In genomic region chr8:106597067-106597466, GRCm38 (mm10) we compare ENCODE assay signal across 26 mouse cellular contexts. TPM values are rescaled to one million over a fixed set of nuclear protein-coding genes. Genes with fewer than 3 reads are reported as not detected.
DNase-seq lines count a peak whose midpoint lies in the region; ATAC-seq lines count a peak whose summit lies in the region.
"Had no signal": no experiment of that assay in that cellular context is flagged by ENCODE, and none has a peak within 500 bp of the region (broad histone marks: within the 10 kb centered on the region; RNA-seq: fewer than 3 reads in every experiment).

No protein-coding gene starts in this region.

- H3K9ac ChIP-seq in intestine, embryonic 16.5 days (ENCODE audit: low read depth, low read length): no peak overlapping the region
- no peak overlapping the region for H3K9ac ChIP-seq in intestine, embryonic 15.5 days
- no peak overlapping the region for H3K9ac ChIP-seq in liver, embryonic 12.5 days
- no peak overlapping the region for H3K9ac ChIP-seq in liver, embryonic 16.5 days (ENCODE audit: low read depth, low read length)
- H3K9ac ChIP-seq in midbrain, embryonic 15.5 days: no peak overlapping the region
- no peak overlapping the region for H3K9ac ChIP-seq in heart, embryonic 12.5 days
- H3K9ac ChIP-seq: embryonic facial prominence, embryonic 13.5 days; forebrain, embryonic 12.5 days; forebrain, embryonic 15.5 days; heart, embryonic 13.5 days; hindbrain, embryonic 12.5 days had no signal

- H3K4me2 ChIP-seq in intestine, embryonic 16.5 days (ENCODE audit: low read depth, low read length): no peak overlapping the region
- H3K4me2 ChIP-seq in intestine, embryonic 15.5 days (replicated peaks): no peak overlapping the region
- no peak overlapping the region for H3K4me2 ChIP-seq in liver, embryonic 12.5 days
- H3K4me2 ChIP-seq in liver, embryonic 16.5 days (ENCODE audit: low read depth, low read length): no peak overlapping the region
- no peak overlapping the region for H3K4me2 ChIP-seq in midbrain, embryonic 15.5 days
- H3K4me2 ChIP-seq in heart, embryonic 12.5 days: no peak overlapping the region
- H3K4me2 ChIP-seq: embryonic facial prominence, embryonic 13.5 days; forebrain, embryonic 12.5 days; forebrain, embryonic 15.5 days; heart, embryonic 13.5 days; hindbrain, embryonic 12.5 days had no signal

- no peaks in the 10 kb centered on the region for H3K36me3 ChIP-seq in intestine, embryonic 16.5 days (ENCODE audit: control insufficient read depth, insufficient read depth, low read length)
- no peaks in the 10 kb centered on the region for H3K36me3 ChIP-seq in intestine, embryonic 15.5 days
- no peaks in the 10 kb centered on the region for H3K36me3 ChIP-seq in liver, embryonic 12.5 days
- H3K36me3 ChIP-seq in liver, embryonic 16.5 days (ENCODE audit: control insufficient read depth, insufficient read depth): no peaks in the 10 kb centered on the region
- no peaks in the 10 kb centered on the region for H3K36me3 ChIP-seq in midbrain, embryonic 15.5 days (replicated peaks)
- H3K36me3 ChIP-seq in heart, embryonic 12.5 days: no peaks in the 10 kb centered on the region
- H3K36me3 ChIP-seq: embryonic facial prominence, embryonic 10.5 days; embryonic facial prominence, embryonic 13.5 days; forebrain, embryonic 12.5 days; forebrain, embryonic 15.5 days; heart, embryonic 13.5 days; hindbrain, embryonic 12.5 days had no signal

- DNase-seq in kidney, postnatal 14 days: no peak
- DNase-seq: adrenal gland, adult 8-10 months; adrenal gland, postnatal 25 days; cerebellum, adult 11-12 months; cerebellum, adult 8-10 months; cerebellum, postnatal 10 days; cerebellum, postnatal 36 days; embryo, embryonic 11 days; gastrocnemius, postnatal 25 days; heart, adult 18-20 months; heart, postnatal 14 days; heart, postnatal 4 days had no signal

- ATAC-seq in intestine, embryonic 16.5 days: no peak
- no peak for ATAC-seq in intestine, embryonic 15.5 days
- ATAC-seq in liver, embryonic 12.5 days: no peak
- peak; percentile 65; the same call in 1 of the 2 replicates for ATAC-seq in liver, embryonic 16.5 days (ENCODE audit: low read depth)
- no peak for ATAC-seq in midbrain, embryonic 15.5 days (replicated peaks)
- ATAC-seq in heart, embryonic 12.5 days (ENCODE audit: insufficient number of reproducible peaks, low FRiP score): no peak
- ATAC-seq: activated CD4-positive, CD25-positive, alpha-beta regulatory T cell, adult 4 months; forebrain, embryonic 15.5 days had no signal

- H3K27me3 ChIP-seq in intestine, embryonic 16.5 days (replicated peaks; ENCODE audit: control insufficient read depth, insufficient read depth, low read length): peaks cover under 1% of the 10 kb centered on the region; the same call in 1 of the 2 replicates
- H3K27me3 ChIP-seq in intestine, embryonic 15.5 days (replicated peaks): peaks cover 3% of the 10 kb centered on the region; the same call in 1 of the 2 replicates
- H3K27me3 ChIP-seq in liver, embryonic 12.5 days (replicated peaks): peaks cover 29% of the 10 kb centered on the region
- H3K27me3 ChIP-seq in liver, embryonic 16.5 days (ENCODE audit: control insufficient read depth, insufficient read depth, low read depth, low read length): no peaks in the 10 kb centered on the region
- peaks cover 7% of the 10 kb centered on the region for H3K27me3 ChIP-seq in midbrain, embryonic 15.5 days (replicated peaks)
- H3K27me3 ChIP-seq in heart, embryonic 12.5 days (replicated peaks): peaks cover 24% of the 10 kb centered on the region

- H3K4me1 ChIP-seq in intestine, embryonic 16.5 days (ENCODE audit: control insufficient read depth, insufficient read depth, low read length): peaks cover 18% of the 10 kb centered on the region
- no peaks in the 10 kb centered on the region for H3K4me1 ChIP-seq in intestine, embryonic 15.5 days (replicated peaks)
- no peaks in the 10 kb centered on the region for H3K4me1 ChIP-seq in liver, embryonic 12.5 days
- no peaks in the 10 kb centered on the region; the same call in 1 of the 2 replicates for H3K4me1 ChIP-seq in liver, embryonic 16.5 days (ENCODE audit: control insufficient read depth, low read depth, low read length)
- no peaks in the 10 kb centered on the region for H3K4me1 ChIP-seq in midbrain, embryonic 15.5 days
- no peaks in the 10 kb centered on the region for H3K4me1 ChIP-seq in heart, embryonic 12.5 days (replicated peaks)
- H3K4me1 ChIP-seq: embryonic facial prominence, embryonic 13.5 days; forebrain, embryonic 15.5 days; heart, embryonic 13.5 days had no signal

- 85% methylated on average over 5 of the region's 5 CpGs for whole genome bisulfite sequencing in intestine, embryonic 16.5 days
- 86% methylated on average over 5 of the region's 5 CpGs for WGBS in intestine, embryonic 15.5 days
- 76% methylated on average over 5 of the region's 5 CpGs for WGBS in liver, embryonic 12.5 days (ENCODE audit: insufficient replicate concordance)
- 73% methylated on average over 5 of the region's 5 CpGs for WGBS in liver, embryonic 16.5 days (ENCODE audit: insufficient replicate concordance)
- 95% methylated on average over 5 of the region's 5 CpGs for WGBS in midbrain, embryonic 15.5 days
- 89% methylated on average over 5 of the region's 5 CpGs for WGBS in heart, embryonic 12.5 days

- H3K4me3 ChIP-seq in intestine, embryonic 16.5 days (ENCODE audit: low read length): no peak overlapping the region
- H3K4me3 ChIP-seq in intestine, embryonic 15.5 days (replicated peaks): no peak overlapping the region
- H3K4me3 ChIP-seq in liver, embryonic 12.5 days: no peak overlapping the region
- H3K4me3 ChIP-seq in liver, embryonic 16.5 days (ENCODE audit: low read depth, low read length): no peak overlapping the region
- no peak overlapping the region for H3K4me3 ChIP-seq in midbrain, embryonic 15.5 days
- no peak overlapping the region for H3K4me3 ChIP-seq in heart, embryonic 12.5 days
- H3K4me3 ChIP-seq: embryonic facial prominence, embryonic 10.5 days; embryonic facial prominence, embryonic 13.5 days; erythroblast, embryonic 14.5 days; forebrain, embryonic 12.5 days; forebrain, embryonic 15.5 days; heart, embryonic 13.5 days; hindbrain, embryonic 12.5 days had no signal

- peak overlapping the region; percentile 47 for H3K27ac ChIP-seq in intestine, embryonic 16.5 days (ENCODE audit: low read length)
- no peak overlapping the region for H3K27ac ChIP-seq in intestine, embryonic 15.5 days
- H3K27ac ChIP-seq in liver, embryonic 12.5 days: peak overlapping the region; percentile 22; the same call in 1 of the 2 replicates
- peak overlapping the region; percentile 2; the same call in 1 of the 2 replicates for H3K27ac ChIP-seq in liver, embryonic 16.5 days (ENCODE audit: low read length)
- H3K27ac ChIP-seq in midbrain, embryonic 15.5 days: no peak overlapping the region
- H3K27ac ChIP-seq in heart, embryonic 12.5 days (ENCODE audit: poor library complexity, severe bottlenecking): no peak overlapping the region
- H3K27ac ChIP-seq: embryonic facial prominence, embryonic 10.5 days; embryonic facial prominence, embryonic 13.5 days; forebrain, embryonic 12.5 days; forebrain, embryonic 15.5 days; heart, embryonic 13.5 days; hindbrain, embryonic 12.5 days had no signal

- no peaks in the 10 kb centered on the region for H3K9me3 ChIP-seq in intestine, embryonic 16.5 days (ENCODE audit: control insufficient read depth, low read length)
- no peaks in the 10 kb centered on the region for H3K9me3 ChIP-seq in intestine, embryonic 15.5 days
- no peaks in the 10 kb centered on the region for H3K9me3 ChIP-seq in liver, embryonic 12.5 days (replicated peaks)
- H3K9me3 ChIP-seq in liver, embryonic 16.5 days (replicated peaks; ENCODE audit: control insufficient read depth, low read length): no peaks in the 10 kb centered on the region
- no peaks in the 10 kb centered on the region for H3K9me3 ChIP-seq in midbrain, embryonic 15.5 days
- H3K9me3 ChIP-seq in heart, embryonic 12.5 days (replicated peaks): no peaks in the 10 kb centered on the region
- H3K9me3 ChIP-seq: embryonic facial prominence, embryonic 10.5 days; embryonic facial prominence, embryonic 13.5 days; forebrain, embryonic 12.5 days; forebrain, embryonic 15.5 days; heart, embryonic 13.5 days; hindbrain, embryonic 12.5 days had no signal

RNA-seq across cellular contexts. Expression of gene Cdh1, which starts 6.1 kb away (rescaled TPM):
- 170 and 181 TPM in 2 replicates for polyA plus RNA-seq in intestine, embryonic 16.5 days (2015; fragmentation: Nextera tagmentation; extraction: Ambion mirVana)
- 152 and 158 TPM in 2 replicates for polyA plus RNA-seq in intestine, embryonic 15.5 days (2015; fragmentation: Nextera tagmentation; extraction: Ambion mirVana)
- polyA plus RNA-seq in liver, embryonic 12.5 days (2016; fragmentation: Nextera tagmentation; extraction: Ambion mirVana): 10.7 and 11.4 TPM in 2 replicates
- polyA plus RNA-seq in liver, embryonic 16.5 days (2015; fragmentation: Nextera tagmentation; extraction: Ambion mirVana): 22.9 and 26.5 TPM in 2 replicates
- polyA plus RNA-seq in midbrain, embryonic 15.5 days (2015; fragmentation: Nextera tagmentation; extraction: Ambion mirVana): 6.9 and 8.5 TPM in 2 replicates
- 0.87 and 1.4 TPM in 2 replicates for polyA plus RNA-seq in heart, embryonic 12.5 days (2016; fragmentation: Nextera tagmentation; extraction: Ambion mirVana)
- polyA plus RNA-seq: erythroblast, embryonic 14.5 days had no signal

RNA-seq across cellular contexts. Expression of gene Gm10073, which starts 23.8 kb away (rescaled TPM):
- polyA plus RNA-seq in intestine, embryonic 16.5 days (2015; fragmentation: Nextera tagmentation; extraction: Ambion mirVana): 8.4 and 10.6 TPM in 2 replicates
- polyA plus RNA-seq in intestine, embryonic 15.5 days (2015; fragmentation: Nextera tagmentation; extraction: Ambion mirVana): 15.5 and 20.2 TPM in 2 replicates
- polyA plus RNA-seq in liver, embryonic 12.5 days (2016; fragmentation: Nextera tagmentation; extraction: Ambion mirVana): 4.0 and 7.1 TPM in 2 replicates
- polyA plus RNA-seq in liver, embryonic 16.5 days (2015; fragmentation: Nextera tagmentation; extraction: Ambion mirVana): 6.8 and 7.2 TPM in 2 replicates
- polyA plus RNA-seq in midbrain, embryonic 15.5 days (2015; fragmentation: Nextera tagmentation; extraction: Ambion mirVana): 5.7 and 9.6 TPM in 2 replicates
- 2.8 and 4.1 TPM in 2 replicates for polyA plus RNA-seq in heart, embryonic 12.5 days (2016; fragmentation: Nextera tagmentation; extraction: Ambion mirVana)

Comparison
In these comparisons a context has a peak if more than half of its experiments do, and no peak if none do; other contexts are left out.
1. H3K27ac ChIP-seq: peak in intestine, embryonic 16.5 days (single experiment), liver, embryonic 12.5 days (single experiment) and liver, embryonic 16.5 days (single experiment); none in intestine, embryonic 15.5 days (single experiment), midbrain, embryonic 15.5 days (single experiment) and heart, embryonic 12.5 days (single experiment).